Mouse (Mus musculus) lung, embryonic 14.5 days (tissue): Measurements from ENCODE around the gene Aktip. TPM values are rescaled to one million over a fixed set of nuclear protein-coding genes. Genes with fewer than 3 reads are reported as not detected.
A peak's percentile ranks its signal among the peaks of the same experiment; 100 is the strongest.

ENCODE experiments used
- ATAC-seq: fragments of 200-750 bp; cut with Nextera tagmentation; 2 replicates; pipeline ENCODE4 v1.8.0; 2017; ENCODE audit warnings: mild to moderate bottlenecking, moderate TSS enrichment, moderate library complexity; ENCODE audit not compliant: insufficient read depth
- DNase-seq: peaks from one replicate; pipeline ENCODE4 v3.0.0-alpha.2; 2015
- H3K27ac ChIP-seq: fragments of 300-500 bp; sonication (generic); 2 replicates; pipeline ENCODE4 v1.5.1; 2014; ENCODE audit warnings: low read depth, mild to moderate bottlenecking, moderate library complexity
- H3K27me3 ChIP-seq: fragments of 300-500 bp; sonication (generic); 2 replicates; pipeline ENCODE4 v1.6.1; 2014; ENCODE audit warnings: low read length, control low read depth; ENCODE audit not compliant: insufficient read depth
- H3K36me3 ChIP-seq: fragments of 300-500 bp; sonication (generic); 2 replicates; pipeline ENCODE4 v1.6.1; 2014; ENCODE audit warnings: control low read depth; ENCODE audit not compliant: insufficient read depth
- H3K4me1 ChIP-seq: fragments of 300-500 bp; sonication (generic); 2 replicates; pipeline ENCODE4 v1.6.1; 2014; ENCODE audit warnings: antibody characterized with exemption, control low read depth; ENCODE audit not compliant: insufficient read depth
- H3K4me2 ChIP-seq: fragments of 300-500 bp; sonication (generic); 2 replicates; pipeline ENCODE4 v1.6.1; 2014; ENCODE audit warnings: mild to moderate bottlenecking
- H3K4me3 ChIP-seq: fragments of 300-500 bp; sonication (generic); 2 replicates; pipeline ENCODE4 v1.5.1; 2014; ENCODE audit warnings: low read depth, low read length
- H3K9ac ChIP-seq: fragments of 300-500 bp; sonication (generic); 2 replicates; pipeline ENCODE4 v1.6.1; 2014
- H3K9me3 ChIP-seq: fragments of 300-500 bp; sonication (generic); 2 replicates; pipeline ENCODE4 v1.6.1; 2016; ENCODE audit warnings: low read depth, low read length, control low read depth
- CTCF ChIP-seq: IDR thresholded peaks from 2 replicates; pipeline ENCODE4 v1.5.1; 2016; ENCODE audit warnings: antibody characterized with exemption, low read depth
- WGBS: fragments of 180-500 bp; shearing (Covaris S2); extraction: QIAGEN DNeasy Blood & Tissue Kit; methylation state at CpG from one replicate; pipeline ENCODE4 v1.1.7; 2014; 5-methylcytosine and 5-hydroxymethylcytosine counted together
- polyA plus RNA-seq: library from polyadenylated mRNA; unstranded; fragments of >200 nt; fragmentation: Nextera tagmentation; extraction: Ambion mirVana; gene quantifications from 2 replicates; pipeline ENCODE4 v1.2.1, GENCODE M21; 2014

The Aktip gene
- polyA plus RNA-seq, 1 experiment from 2014 or later, result 60.8 TPM

GRCm38 (mm10) chr8:91192941-91193340 lies 6.8 kb downstream of the Aktip start:
- WGBS, result 79% methylated on average over 5 of the region's 5 CpGs
- no peak for ATAC-seq
- Histone ChIP-seq H3K27ac (no peak overlapping the region), H3K9me3 (no peaks in the 10 kb centered on the region), H3K4me2 (no peak overlapping the region), H3K27me3 (peaks cover 11% of the 10 kb centered on the region; the same call in 1 of the 2 replicates), H3K4me3 (no peak overlapping the region), H3K4me1 (no peaks in the 10 kb centered on the region), H3K36me3 (no peaks in the 10 kb centered on the region), H3K9ac (no peak overlapping the region)
- no peak for DNase-seq
- no peak for TF ChIP-seq CTCF

DNA sequence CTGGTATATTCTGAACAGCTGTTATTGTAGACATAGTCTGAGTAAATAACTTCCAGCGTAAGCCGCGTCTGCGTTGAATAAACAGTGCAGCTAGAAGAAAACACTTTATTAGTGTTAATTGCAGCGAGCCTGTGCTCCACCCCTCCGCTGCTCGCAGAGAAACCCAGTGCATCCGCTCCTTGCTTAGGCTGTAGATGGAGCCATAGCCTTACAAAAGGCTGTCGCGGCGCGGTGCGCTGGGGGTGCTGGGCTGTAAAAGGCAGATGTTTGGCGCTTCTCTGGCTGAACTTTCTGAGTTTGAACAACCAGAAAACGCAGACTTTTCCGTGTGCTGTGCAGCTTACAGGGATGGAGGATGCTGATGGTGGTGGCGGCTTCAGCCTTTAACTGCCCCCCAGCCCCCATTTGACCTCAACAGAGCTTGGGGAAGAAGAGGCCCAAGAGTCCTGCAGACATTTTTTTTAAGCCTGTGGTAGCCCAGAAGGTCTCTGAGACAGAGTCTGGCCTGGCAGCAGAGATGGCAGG lies 8.9 kb downstream of the Aktip start:
- WGBS, result 3% methylated on average over 17 of the region's 17 CpGs
- Histone ChIP-seq H3K27me3 (peaks cover 11% of the 10 kb centered on the region; the same call in 1 of the 2 replicates), H3K9me3 (no peaks in the 10 kb centered on the region), H3K9ac (peak overlapping the region; percentile 35), H3K4me3 (no peak overlapping the region), H3K4me2 (peak overlapping the region; percentile 48), H3K27ac (no peak overlapping the region), H3K36me3 (no peaks in the 10 kb centered on the region), H3K4me1 (no peaks in the 10 kb centered on the region)
- peak; percentile 87 for ATAC-seq
- peak; percentile 91 for TF ChIP-seq CTCF
- DNase-seq, result peak; percentile 94

DNA sequence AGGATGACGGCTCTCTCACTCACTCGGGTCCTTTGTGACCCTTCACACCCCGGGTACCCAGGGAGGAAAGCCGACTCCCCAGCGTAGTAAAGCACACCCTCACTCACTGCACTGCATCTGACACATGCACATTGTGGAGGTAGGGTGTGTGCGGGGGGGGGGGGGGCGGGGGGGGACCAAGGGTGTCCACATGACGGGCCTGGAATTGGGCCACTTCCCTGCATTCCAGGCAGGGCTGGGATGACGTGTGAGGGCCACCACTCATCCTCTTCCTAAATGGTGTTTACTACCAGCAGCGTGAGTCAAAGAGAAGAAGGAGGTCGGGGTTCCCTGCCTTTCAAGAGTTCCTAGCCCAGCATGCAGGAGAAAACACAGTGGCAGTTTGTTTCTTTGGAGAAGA lies 11.6 kb downstream of the Aktip start:
- Histone ChIP-seq H3K9me3 (no peaks in the 10 kb centered on the region), H3K4me2 (no peak overlapping the region), H3K27ac (no peak overlapping the region), H3K27me3 (peaks cover 11% of the 10 kb centered on the region; the same call in 1 of the 2 replicates), H3K4me3 (no peak overlapping the region), H3K4me1 (no peaks in the 10 kb centered on the region), H3K9ac (no peak overlapping the region), H3K36me3 (no peaks in the 10 kb centered on the region)
- ATAC-seq, result no peak
- DNase-seq, result no peak
- no peak for TF ChIP-seq CTCF
- 47% methylated on average over 10 of the region's 11 CpGs for WGBS

DNA sequence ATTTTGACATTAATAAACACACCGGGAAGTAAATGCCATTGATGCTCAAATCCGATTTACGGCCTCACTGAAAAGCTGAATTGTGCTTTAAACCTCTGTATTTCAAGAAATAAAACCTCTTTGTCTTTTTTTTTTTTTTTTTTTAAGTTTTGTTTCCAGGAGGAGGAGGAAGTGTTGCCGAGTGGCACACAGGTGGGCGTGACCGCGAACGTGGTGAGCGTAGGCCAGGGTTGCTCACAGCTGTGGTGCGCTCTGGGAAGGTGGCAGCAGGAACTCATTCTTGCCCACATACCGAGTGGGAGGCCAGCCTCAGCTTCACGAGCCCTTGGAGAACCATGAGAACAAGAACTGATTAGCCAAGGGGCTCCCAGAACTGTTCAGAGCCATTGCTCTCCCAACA lies 13.4 kb downstream of the Aktip start:
- H3K27ac ChIP-seq, result no peak overlapping the region
- WGBS, result 66% methylated on average over 12 of the region's 12 CpGs
- H3K27me3 ChIP-seq, result peaks cover 11% of the 10 kb centered on the region; the same call in 1 of the 2 replicates
- ATAC-seq (no peak), DNase-seq (no peak)
- H3K4me3 ChIP-seq, result no peak overlapping the region
- H3K4me1 ChIP-seq, result no peaks in the 10 kb centered on the region
- no peaks in the 10 kb centered on the region for H3K9me3 ChIP-seq
- H3K36me3 ChIP-seq, result no peaks in the 10 kb centered on the region
- H3K9ac ChIP-seq, result no peak overlapping the region
- H3K4me2 ChIP-seq, result no peak overlapping the region
- TF ChIP-seq CTCF, result no peak

- no peaks in the 10 kb centered on the region for H3K9me3 ChIP-seq
- no peak overlapping the region for H3K4me3 ChIP-seq
- H3K4me2 ChIP-seq, result no peak overlapping the region
- TF ChIP-seq CTCF, result 0 out of 2 replicates have a peak, but pooled peaks have one; percentile 7
- H3K27me3 ChIP-seq, result no peaks in the 10 kb centered on the region
- DNase-seq (no peak), ATAC-seq (no peak)
- no peaks in the 10 kb centered on the region for H3K36me3 ChIP-seq
- H3K9ac ChIP-seq, result no peak overlapping the region
- 22% methylated on average over 1 of the region's 1 CpGs for WGBS
- no peak overlapping the region for H3K27ac ChIP-seq
- H3K4me1 ChIP-seq, result no peaks in the 10 kb centered on the region
Measured at GRCm38 (mm10) chr8:91177708-91178107, 22.1 kb downstream of the Aktip start.

- no peak for TF ChIP-seq CTCF
- no peaks in the 10 kb centered on the region for H3K36me3 ChIP-seq
- no peaks in the 10 kb centered on the region for H3K9me3 ChIP-seq
- ATAC-seq (no peak), DNase-seq (no peak)
- H3K9ac ChIP-seq, result no peak overlapping the region
- no peak overlapping the region for H3K27ac ChIP-seq
- 0 out of 2 replicates have a peak, but pooled peaks cover 4% of the 10 kb centered on the region for H3K4me1 ChIP-seq
- no peaks in the 10 kb centered on the region for H3K27me3 ChIP-seq
- no peak overlapping the region for H3K4me3 ChIP-seq
- no peak overlapping the region for H3K4me2 ChIP-seq
- 74% methylated on average over 14 of the region's 14 CpGs for WGBS
Measured at GRCm38 (mm10) chr8:91176176-91176575, 23.6 kb downstream of the Aktip start.

GRCm38 (mm10) chr8:91171605-91172004 lies 28.2 kb downstream of the Aktip start:
- no peaks in the 10 kb centered on the region for H3K9me3 ChIP-seq
- TF ChIP-seq CTCF, result no peak
- H3K4me2 ChIP-seq, result no peak overlapping the region
- no peak overlapping the region for H3K4me3 ChIP-seq
- H3K4me1 ChIP-seq, result peaks cover 4% of the 10 kb centered on the region; the same call in 1 of the 2 replicates
- no peak overlapping the region for H3K9ac ChIP-seq
- no peak overlapping the region for H3K27ac ChIP-seq
- no peaks in the 10 kb centered on the region for H3K27me3 ChIP-seq
- no peak for DNase-seq
- ATAC-seq, result no peak
- no peaks in the 10 kb centered on the region for H3K36me3 ChIP-seq
- WGBS, result 44% methylated on average over 13 of the region's 13 CpGs
